In the genomic region with DNA sequence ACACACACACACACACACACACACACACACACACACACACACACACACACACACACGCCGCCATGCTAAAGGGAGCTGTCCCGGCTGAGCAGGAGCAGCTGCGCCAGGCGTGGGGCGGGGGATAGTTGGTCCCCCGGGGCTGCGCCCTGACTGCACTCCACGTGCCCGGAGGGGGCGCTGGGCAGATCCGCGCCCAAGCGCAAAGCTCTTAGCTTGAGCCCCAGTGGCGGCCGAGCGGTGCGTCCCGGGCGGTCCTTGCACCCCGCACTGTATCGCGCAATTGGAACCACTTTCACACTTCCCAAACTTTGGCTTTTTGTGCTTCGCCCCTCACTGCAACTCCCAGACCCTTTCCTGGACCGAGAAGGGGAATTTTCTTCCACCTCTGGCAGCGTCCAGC, we compare ENCODE assay signal across 8 mouse cellular contexts. TPM values are rescaled to one million over a fixed set of nuclear protein-coding genes. Genes with fewer than 3 reads are reported as not detected.
A peak's percentile ranks its signal among the peaks of the same experiment; 100 is the strongest.
DNase-seq lines count a peak whose midpoint lies in the region; ATAC-seq lines count a peak whose summit lies in the region.

No protein-coding gene starts in this region.

- peaks cover 27% of the 10 kb centered on the region for H3K27me3 ChIP-seq in hindbrain, embryonic 16.5 days (replicated peaks; ENCODE audit: control insufficient read depth, insufficient read depth, low read length)
- H3K27me3 ChIP-seq in lung, embryonic 16.5 days (ENCODE audit: control insufficient read depth, insufficient read depth, low read depth, low read length): peaks cover 41% of the 10 kb centered on the region
- H3K27me3 ChIP-seq in stomach, embryonic 14.5 days (ENCODE audit: control insufficient read depth, insufficient read depth, low read length): peaks cover 14% of the 10 kb centered on the region; the same call in 1 of the 2 replicates

- H3K27ac ChIP-seq in hindbrain, embryonic 16.5 days (ENCODE audit: low read depth, low read length): no peak overlapping the region
- H3K27ac ChIP-seq in lung, embryonic 16.5 days (ENCODE audit: low read length): no peak overlapping the region
- no peak overlapping the region; the same call in 1 of the 2 replicates for H3K27ac ChIP-seq in stomach, embryonic 14.5 days (ENCODE audit: low read length)

- H3K9ac ChIP-seq in hindbrain, embryonic 16.5 days (ENCODE audit: low read depth, low read length): no peak overlapping the region
- peak overlapping the region; percentile 25; the same call in 1 of the 2 replicates for H3K9ac ChIP-seq in lung, embryonic 16.5 days (ENCODE audit: low read length)
- H3K9ac ChIP-seq in stomach, embryonic 14.5 days (replicated peaks; ENCODE audit: low read depth, low read length): no peak overlapping the region

- no peaks in the 10 kb centered on the region for H3K36me3 ChIP-seq in hindbrain, embryonic 16.5 days (ENCODE audit: control insufficient read depth, insufficient read depth, low read length)
- no peaks in the 10 kb centered on the region for H3K36me3 ChIP-seq in lung, embryonic 16.5 days (ENCODE audit: control insufficient read depth, insufficient read depth, low read length)
- H3K36me3 ChIP-seq in stomach, embryonic 14.5 days (ENCODE audit: control insufficient read depth, insufficient read depth, low read length): no peaks in the 10 kb centered on the region

- DNase-seq in thymus, postnatal 0 days (ENCODE audit: low spot score): peak; percentile 16
- DNase-seq in thymus, adult 18-20 months: no peak
- DNase-seq in gastrocnemius, adult 8-10 months (ENCODE audit: low spot score in 2 of 2): peak; percentile 55 to 69
- DNase-seq in cerebellum, postnatal 36 days: no peak
- no peak for DNase-seq in cerebellum, adult 11-12 months

- H3K9me3 ChIP-seq in hindbrain, embryonic 16.5 days (ENCODE audit: control insufficient read depth, low read length): no peaks in the 10 kb centered on the region
- no peaks in the 10 kb centered on the region for H3K9me3 ChIP-seq in lung, embryonic 16.5 days (ENCODE audit: control insufficient read depth, low read length)
- no peaks in the 10 kb centered on the region for H3K9me3 ChIP-seq in stomach, embryonic 14.5 days (ENCODE audit: control insufficient read depth, low read depth, low read length)

- peaks cover 33% of the 10 kb centered on the region for H3K4me1 ChIP-seq in hindbrain, embryonic 16.5 days (ENCODE audit: control insufficient read depth, insufficient read depth, low read depth, low read length)
- H3K4me1 ChIP-seq in lung, embryonic 16.5 days (replicated peaks; ENCODE audit: control insufficient read depth, insufficient read depth, low read length): peaks cover 22% of the 10 kb centered on the region
- peaks cover 18% of the 10 kb centered on the region; the same call in 1 of the 2 replicates for H3K4me1 ChIP-seq in stomach, embryonic 14.5 days (ENCODE audit: control insufficient read depth, insufficient read depth, low read length)

- no peak for ATAC-seq in hindbrain, embryonic 16.5 days
- ATAC-seq in lung, embryonic 16.5 days (ENCODE audit: low read depth): peak; percentile 46
- peak; percentile 26; the same call in 1 of the 2 replicates for ATAC-seq in stomach, embryonic 14.5 days (ENCODE audit: insufficient number of reproducible peaks, insufficient read depth, low FRiP score, low read depth)

- under 1% methylated on average over 20 of the region's 26 CpGs for WGBS in hindbrain, embryonic 16.5 days
- under 1% methylated on average over 17 of the region's 26 CpGs for WGBS in lung, embryonic 16.5 days
- 2% methylated on average over 26 of the region's 26 CpGs for WGBS in stomach, embryonic 14.5 days

- peak overlapping the region; percentile 61 for H3K4me3 ChIP-seq in hindbrain, embryonic 16.5 days (ENCODE audit: low read length)
- peak overlapping the region; percentile 75 for H3K4me3 ChIP-seq in lung, embryonic 16.5 days (ENCODE audit: low read length)
- H3K4me3 ChIP-seq in stomach, embryonic 14.5 days (ENCODE audit: low read depth, low read length): peak overlapping the region; percentile 56

- H3K4me2 ChIP-seq in hindbrain, embryonic 16.5 days (ENCODE audit: low read length): peak overlapping the region; percentile 99
- peak overlapping the region; percentile 96 for H3K4me2 ChIP-seq in lung, embryonic 16.5 days (ENCODE audit: low read depth, low read length)
- peak overlapping the region; percentile 91 for H3K4me2 ChIP-seq in stomach, embryonic 14.5 days (replicated peaks; ENCODE audit: low read depth, low read length)

RNA-seq across cellular contexts. Expression of gene Casz1, which starts 2.6 kb away (rescaled TPM):
- polyA plus RNA-seq in thymus, postnatal 0 days (2015; fragmentation: Nextera tagmentation; extraction: Ambion mirVana): 2.5 and 3.0 TPM in 2 replicates
- total RNA-seq in gastrocnemius, adult 8-10 months (2022): 10 to 100 TPM; 36.6 to 45.1 (median 43.9) TPM
- 4.4 and 5.6 TPM in 2 replicates for polyA plus RNA-seq in hindbrain, embryonic 16.5 days (2015; fragmentation: Nextera tagmentation; extraction: Ambion mirVana)
- 7.3 and 7.4 TPM in 2 replicates for polyA plus RNA-seq in lung, embryonic 16.5 days (2015; fragmentation: Nextera tagmentation; extraction: Ambion mirVana)
- polyA plus RNA-seq in stomach, embryonic 14.5 days (2014; fragmentation: Nextera tagmentation; extraction: Ambion mirVana): 10.3 and 11.2 TPM in 2 replicates

Comparison
In these comparisons a context has a peak if more than half of its experiments do, and no peak if none do; other contexts are left out.
1. DNase-seq: peak in thymus, postnatal 0 days (single experiment) and gastrocnemius, adult 8-10 months (2 of 2); none in thymus, adult 18-20 months (0 of 2), cerebellum, postnatal 36 days (0 of 2) and cerebellum, adult 11-12 months (single experiment).
2. Peak in every context shown above with its lines, with median percentiles within 50 percentile points of each other: H3K4me2 ChIP-seq and H3K4me3 ChIP-seq.